Mouse (Mus musculus) cerebellum, postnatal 36 days (tissue): ENCODE results near the gene Arhgef7.
A peak's percentile ranks its signal among the peaks of the same experiment; 100 is the strongest.

Experiments used
- DNase-seq, 2 experiments: peaks; one replicate each; pipeline ENCODE4 v3.0.0; 2021 to 2022; ENCODE audit warnings: mixed read lengths in 2 of 2

Arhgef7 gene

GRCm38 (mm10) chr8:11799098-11799497 lies 71.6 kb downstream of the Arhgef7 start:
- no peak for DNase-seq

- DNase-seq = no peak
These were observed 73.0 kb downstream of the Arhgef7 start for GRCm38 (mm10) chr8:11800481-11800880.

GRCm38 (mm10) chr8:11801571-11801970 lies 74.0 kb downstream of the Arhgef7 start:
- DNase-seq = no peak

GRCm38 (mm10) chr8:11804914-11805313 lies 77.4 kb downstream of the Arhgef7 start:
- no peak for DNase-seq

GRCm38 (mm10) chr8:11806252-11806651 lies 78.7 kb downstream of the Arhgef7 start:
- DNase-seq = peak in 1 of 2 experiments; percentile 51

GRCm38 (mm10) chr8:11807361-11807760 lies 79.8 kb downstream of the Arhgef7 start:
- DNase-seq = no peak

GRCm38 (mm10) chr8:11808047-11808446 lies 80.5 kb downstream of the Arhgef7 start:
- no peak for DNase-seq

- peak; percentile 44 to 47 for DNase-seq
These were observed 82.9 kb downstream of the Arhgef7 start for GRCm38 (mm10) chr8:11810426-11810825.

- no peak for DNase-seq
These were observed 86.3 kb downstream of the Arhgef7 start for GRCm38 (mm10) chr8:11813801-11814200.

GRCm38 (mm10) chr8:11815206-11815605 lies 87.7 kb downstream of the Arhgef7 start:
- no peak for DNase-seq

GRCm38 (mm10) chr8:11820136-11820535 lies 92.6 kb downstream of the Arhgef7 start:
- no peak for DNase-seq

- no peak for DNase-seq
These were observed 93.0 kb downstream of the Arhgef7 start for GRCm38 (mm10) chr8:11820568-11820967.

GRCm38 (mm10) chr8:11821451-11822206 lies 94.1 kb downstream of the Arhgef7 start:
- DNase-seq = no peak

- DNase-seq = no peak
These were observed 95.1 kb downstream of the Arhgef7 start for GRCm38 (mm10) chr8:11822550-11823060.

GRCm38 (mm10) chr8:11825756-11826155 lies 98.2 kb downstream of the Arhgef7 start:
- DNase-seq = no peak

GRCm38 (mm10) chr8:11827312-11827711 lies 99.8 kb downstream of the Arhgef7 start:
- DNase-seq = no peak

- no peak for DNase-seq
These were observed 102.9 kb downstream of the Arhgef7 start for GRCm38 (mm10) chr8:11830214-11831046.

GRCm38 (mm10) chr8:11831174-11831573 lies 103.7 kb downstream of the Arhgef7 start:
- DNase-seq = no peak

GRCm38 (mm10) chr8:11831939-11832338 lies 104.4 kb downstream of the Arhgef7 start:
- DNase-seq = no peak

GRCm38 (mm10) chr8:11833157-11833556 lies 105.6 kb downstream of the Arhgef7 start:
- no peak for DNase-seq

GRCm38 (mm10) chr8:11834200-11834599 lies 106.7 kb downstream of the Arhgef7 start:
- no peak for DNase-seq

GRCm38 (mm10) chr8:11834691-11835090 lies 107.2 kb downstream of the Arhgef7 start:
- peak in 1 of 2 experiments; percentile 1 for DNase-seq

GRCm38 (mm10) chr8:11840174-11840573 lies 112.7 kb downstream of the Arhgef7 start, which contains the start of gene Tex29:
Tex29 (plus strand) TSS chr8:11840474.
- DNase-seq = no peak

- peak; percentile 36 to 43 for DNase-seq
These were observed 114.0 kb downstream of the Arhgef7 start for GRCm38 (mm10) chr8:11841571-11841970.
